Mouse (Mus musculus) layer of hippocampus, adult 2 months (tissue): ENCODE data around the gene Bahcc1. TPM values are rescaled to one million over a fixed set of nuclear protein-coding genes. Genes with fewer than 3 reads are reported as not detected.
A peak's percentile ranks its signal among the peaks of the same experiment; 100 is the strongest.

Experiments
- DNase-seq, 2 experiments: peaks; one replicate each; pipeline ENCODE4 v3.0.0; 2022; ENCODE audit warnings: low spot score in 2 of 2
- H3K27ac ChIP-seq: fragments of 200-600 bp; 2 replicates; pipeline ENCODE4 v1.8.1; 2022
- H3K4me3 ChIP-seq: fragments of 200-600 bp; 2 replicates; pipeline ENCODE4 v1.8.1; 2022; ENCODE audit warnings: mild to moderate bottlenecking
- CTCF ChIP-seq: fragments of 200-600 bp; conservative IDR thresholded peaks from 2 replicates; pipeline ENCODE4 v1.8.1; 2022; ENCODE audit warnings: antibody characterized with exemption, mild to moderate bottlenecking, moderate library complexity
- total RNA-seq, 2 experiments: library from RNA; stranded (reverse); gene quantifications; 2 replicates each; pipeline ENCODE4 v1.2.3; 2021

Bahcc1 gene
- total RNA-seq, 2 experiments from 2014 or later: 19.9 to 20.7 TPM

GRCm38 (mm10) chr11:120265458-120265857 is 32.7 kb downstream of the Bahcc1 start:
- TF ChIP-seq CTCF: no peak
- no peak for DNase-seq
- no peak overlapping the region for H3K4me3 ChIP-seq
- H3K27ac ChIP-seq: no peak overlapping the region

- no peak for TF ChIP-seq CTCF
- no peak for DNase-seq
Measured at GRCm38 (mm10) chr11:120266259-120266758, 33.6 kb downstream of the Bahcc1 start.

GRCm38 (mm10) chr11:120267274-120267673 is 34.5 kb downstream of the Bahcc1 start:
- H3K27ac ChIP-seq: peak overlapping the region; percentile 98

More at GRCm38 (mm10) chr11:120266259-120266758, 33.6 kb downstream of the Bahcc1 start:
- no peak overlapping the region for H3K4me3 ChIP-seq
- H3K27ac ChIP-seq: no peak overlapping the region

GRCm38 (mm10) chr11:120267676-120268075 is 34.9 kb downstream of the Bahcc1 start:
- no peak for DNase-seq
- H3K27ac ChIP-seq: peak overlapping the region; percentile 98
- TF ChIP-seq CTCF: no peak
- no peak overlapping the region; the same call in 1 of the 2 replicates for H3K4me3 ChIP-seq

More at GRCm38 (mm10) chr11:120267274-120267673, 34.5 kb downstream of the Bahcc1 start:
- TF ChIP-seq CTCF: no peak
- no peak overlapping the region for H3K4me3 ChIP-seq
- no peak for DNase-seq

- H3K27ac ChIP-seq: peak overlapping the region; percentile 98
Measured at GRCm38 (mm10) chr11:120268195-120268967, 35.6 kb downstream of the Bahcc1 start.

GRCm38 (mm10) chr11:120269007-120269406 is 36.3 kb downstream of the Bahcc1 start:
- H3K27ac ChIP-seq: peak overlapping the region; percentile 98
- no peak for TF ChIP-seq CTCF
- no peak overlapping the region for H3K4me3 ChIP-seq
- DNase-seq: no peak

More at GRCm38 (mm10) chr11:120268195-120268967, 35.6 kb downstream of the Bahcc1 start:
- DNase-seq: peak; percentile 75 to 86
- TF ChIP-seq CTCF: peak; percentile 64
- H3K4me3 ChIP-seq: peak overlapping the region; percentile 34

- Histone ChIP-seq H3K4me3 (no peak overlapping the region), H3K27ac (peak overlapping the region; percentile 98)
- no peak for TF ChIP-seq CTCF
- DNase-seq: peak in 1 of 2 experiments; percentile 63
Measured at GRCm38 (mm10) chr11:120269498-120270104, 36.9 kb downstream of the Bahcc1 start.

GRCm38 (mm10) chr11:120279335-120279734 is 46.6 kb downstream of the Bahcc1 start:
- peak; percentile 51 to 68 for DNase-seq
- Histone ChIP-seq H3K27ac (no peak overlapping the region), H3K4me3 (no peak overlapping the region)
- TF ChIP-seq CTCF: no peak

- peak overlapping the region; percentile 36; the same call in 1 of the 2 replicates for H3K4me3 ChIP-seq
- peak overlapping the region; percentile 28; the same call in 1 of the 2 replicates for H3K27ac ChIP-seq
- DNase-seq: peak in 1 of 2 experiments; percentile 64
- peak; percentile 86 for TF ChIP-seq CTCF
Measured at GRCm38 (mm10) chr11:120280281-120280773, 47.6 kb downstream of the Bahcc1 start.

- no peak for TF ChIP-seq CTCF
- no peak for DNase-seq
- H3K4me3 ChIP-seq: peak overlapping the region; percentile 36; the same call in 1 of the 2 replicates
- peak overlapping the region; percentile 28; the same call in 1 of the 2 replicates for H3K27ac ChIP-seq
Measured at GRCm38 (mm10) chr11:120280774-120281173, 48.0 kb downstream of the Bahcc1 start.

GRCm38 (mm10) chr11:120281197-120281596 is 48.5 kb downstream of the Bahcc1 start:
- Histone ChIP-seq H3K4me3 (no peak overlapping the region), H3K27ac (no peak overlapping the region)
- no peak for DNase-seq
- TF ChIP-seq CTCF: no peak

- H3K4me3 ChIP-seq: no peak overlapping the region
- TF ChIP-seq CTCF: no peak
- DNase-seq: no peak
- no peak overlapping the region for H3K27ac ChIP-seq
Measured at GRCm38 (mm10) chr11:120283542-120283941, 50.8 kb downstream of the Bahcc1 start.

GRCm38 (mm10) chr11:120289644-120290043 is 56.9 kb downstream of the Bahcc1 start:
- no peak for TF ChIP-seq CTCF
- Histone ChIP-seq H3K4me3 (no peak overlapping the region), H3K27ac (no peak overlapping the region)
- no peak for DNase-seq
